Mouse (Mus musculus): ENCODE data around the gene Enah. TPM values are rescaled to one million over a fixed set of nuclear protein-coding genes. Genes with fewer than 3 reads are reported as not detected.

The Enah gene
- polyA plus RNA-seq, 1 experiment from 2014 or later, result 0.36 TPM

GRCm38 (mm10) chr1:181957736-181958135, 62.1 kb downstream of the Enah start:
- ATAC-seq (no peak), DNase-seq (no peak)
- WGBS (ENCODE audit: insufficient replicate concordance), result 78% methylated on average over 2 of the region's 2 CpGs
- no peak overlapping the region for H3K9ac ChIP-seq (replicated peaks)
- H3K27me3 ChIP-seq (ENCODE audit: insufficient read depth, low read length), result no peaks in the 10 kb centered on the region
- no peak for TF ChIP-seq EP300 (IDR thresholded peaks at IDR 0.05; ENCODE audit: low read depth)
- TF ChIP-seq CTCF (IDR thresholded peaks at IDR 0.05; ENCODE audit: low read depth), result no peak
- H3K4me3 ChIP-seq (ENCODE audit: low read depth, low read length), result no peak overlapping the region
- H3K27ac ChIP-seq (ENCODE audit: low read depth), result no peak overlapping the region
- no peaks in the 10 kb centered on the region for H3K9me3 ChIP-seq (ENCODE audit: low read length)
- H3K36me3 ChIP-seq (replicated peaks; ENCODE audit: insufficient read depth, low read length), result no peaks in the 10 kb centered on the region
- H3K4me2 ChIP-seq (ENCODE audit: low read depth, low read length), result no peak overlapping the region
- no peaks in the 10 kb centered on the region for H3K4me1 ChIP-seq (ENCODE audit: insufficient read depth)

DNA sequence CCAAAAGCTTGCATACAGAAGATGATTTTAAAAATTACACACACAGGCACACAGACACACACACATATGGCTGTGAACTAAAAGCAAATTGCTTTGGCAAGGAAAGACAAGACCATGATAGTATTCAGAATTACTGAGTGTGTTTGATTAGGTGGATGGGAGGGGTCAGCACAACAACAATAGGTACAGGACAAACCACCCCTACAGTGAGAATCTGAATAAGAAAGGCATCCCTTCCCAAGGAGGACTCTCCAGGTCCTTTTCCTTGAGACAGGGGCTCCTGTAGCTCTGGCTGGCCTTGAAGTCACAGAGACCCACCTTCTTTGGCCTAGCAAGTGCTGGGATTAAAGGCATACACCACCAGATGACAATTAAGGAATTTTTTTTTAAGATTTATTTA, 66.2 kb downstream of the Enah start:
- H3K4me2 ChIP-seq (ENCODE audit: low read depth, low read length), result no peak overlapping the region
- H3K27ac ChIP-seq (ENCODE audit: low read depth), result no peak overlapping the region
- H3K4me3 ChIP-seq (ENCODE audit: low read depth, low read length), result no peak overlapping the region
- DNase-seq, result no peak
- no peak overlapping the region for H3K9ac ChIP-seq (replicated peaks)
- no peaks in the 10 kb centered on the region for H3K9me3 ChIP-seq (ENCODE audit: low read length)
- ATAC-seq, result no peak
- H3K36me3 ChIP-seq (replicated peaks; ENCODE audit: insufficient read depth, low read length), result no peaks in the 10 kb centered on the region
- no peak for TF ChIP-seq EP300 (IDR thresholded peaks at IDR 0.05; ENCODE audit: low read depth)
- TF ChIP-seq CTCF (IDR thresholded peaks at IDR 0.05; ENCODE audit: low read depth), result no peak
- H3K27me3 ChIP-seq (ENCODE audit: insufficient read depth, low read length), result no peaks in the 10 kb centered on the region
- no peaks in the 10 kb centered on the region for H3K4me1 ChIP-seq (ENCODE audit: insufficient read depth)

GRCm38 (mm10) chr1:181951266-181951665, 68.5 kb downstream of the Enah start:
- Histone ChIP-seq H3K36me3 (replicated peaks; ENCODE audit: insufficient read depth, low read length) (no peaks in the 10 kb centered on the region), H3K4me3 (ENCODE audit: low read depth, low read length) (no peak overlapping the region), H3K9ac (replicated peaks) (no peak overlapping the region), H3K4me1 (ENCODE audit: insufficient read depth) (no peaks in the 10 kb centered on the region), H3K27ac (ENCODE audit: low read depth) (no peak overlapping the region), H3K4me2 (ENCODE audit: low read depth, low read length) (no peak overlapping the region), H3K9me3 (ENCODE audit: low read length) (no peaks in the 10 kb centered on the region), H3K27me3 (ENCODE audit: insufficient read depth, low read length) (no peaks in the 10 kb centered on the region)
- ATAC-seq (no peak), DNase-seq (no peak)
- 56% methylated on average over 5 of the region's 5 CpGs for whole genome bisulfite sequencing (ENCODE audit: insufficient replicate concordance)
- TF ChIP-seq EP300 (IDR thresholded peaks at IDR 0.05; ENCODE audit: low read depth), result no peak
- TF ChIP-seq CTCF (IDR thresholded peaks at IDR 0.05; ENCODE audit: low read depth), result no peak

DNA sequence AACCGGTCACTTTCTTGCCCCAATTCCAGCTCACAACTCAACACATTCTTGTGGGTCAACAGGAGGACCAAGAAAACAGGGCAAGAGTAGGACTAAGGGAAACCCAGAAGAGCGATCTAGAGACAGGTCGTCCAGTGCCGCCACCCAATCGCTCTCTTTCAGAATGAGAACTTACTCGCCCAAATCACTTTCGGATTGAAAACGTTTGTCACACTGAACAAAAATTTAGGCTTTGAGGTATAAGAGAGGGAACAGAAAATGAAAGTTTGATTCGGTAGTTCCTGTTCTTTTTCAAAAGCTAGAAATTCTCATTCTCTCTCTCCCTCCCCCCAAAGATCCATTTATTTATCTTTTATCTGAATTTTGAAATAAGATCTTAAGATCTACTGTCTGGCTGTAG, 69.1 kb downstream of the Enah start:
- Histone ChIP-seq H3K4me1 (ENCODE audit: insufficient read depth) (no peaks in the 10 kb centered on the region), H3K27ac (ENCODE audit: low read depth) (no peak overlapping the region), H3K9me3 (ENCODE audit: low read length) (no peaks in the 10 kb centered on the region), H3K36me3 (replicated peaks; ENCODE audit: insufficient read depth, low read length) (no peaks in the 10 kb centered on the region), H3K4me3 (ENCODE audit: low read depth, low read length) (no peak overlapping the region), H3K9ac (replicated peaks) (no peak overlapping the region), H3K4me2 (ENCODE audit: low read depth, low read length) (no peak overlapping the region), H3K27me3 (ENCODE audit: insufficient read depth, low read length) (no peaks in the 10 kb centered on the region)
- ATAC-seq (no peak), DNase-seq (no peak)
- TF ChIP-seq CTCF (IDR thresholded peaks at IDR 0.05; ENCODE audit: low read depth) (no peak), EP300 (IDR thresholded peaks at IDR 0.05; ENCODE audit: low read depth) (no peak)
- 79% methylated on average over 9 of the region's 9 CpGs for WGBS (ENCODE audit: insufficient replicate concordance)

GRCm38 (mm10) chr1:181948191-181948590, 71.6 kb downstream of the Enah start:
- no peak overlapping the region for H3K9ac ChIP-seq (replicated peaks)

DNA sequence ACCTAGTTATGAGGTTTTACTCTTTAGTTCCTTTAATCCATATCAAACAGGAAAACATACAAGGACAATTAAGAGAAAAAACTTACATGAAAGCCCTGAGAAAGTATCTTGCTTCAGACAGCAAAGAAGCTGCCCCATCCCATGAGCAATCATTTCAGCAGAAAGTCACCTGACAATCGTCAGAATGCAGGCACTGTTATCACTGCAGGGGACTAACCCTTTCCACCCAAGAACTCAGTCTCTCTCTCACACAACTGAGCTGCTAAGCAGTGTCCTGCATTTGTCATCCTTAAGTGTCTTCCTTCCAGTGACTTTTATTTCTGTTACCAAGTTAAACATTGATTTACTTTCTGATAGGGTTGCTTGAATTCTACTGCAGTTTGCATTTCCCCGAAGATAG, 82.7 kb downstream of the Enah start:
- no peak for TF ChIP-seq EP300 (IDR thresholded peaks at IDR 0.05; ENCODE audit: low read depth)
- TF ChIP-seq CTCF (IDR thresholded peaks at IDR 0.05; ENCODE audit: low read depth), result no peak
- H3K9me3 ChIP-seq (ENCODE audit: low read length), result no peaks in the 10 kb centered on the region
- no peak overlapping the region for H3K9ac ChIP-seq (replicated peaks)
- H3K27me3 ChIP-seq (ENCODE audit: insufficient read depth, low read length), result no peaks in the 10 kb centered on the region
- no peak overlapping the region for H3K4me2 ChIP-seq (ENCODE audit: low read depth, low read length)
- no peak overlapping the region for H3K4me3 ChIP-seq (ENCODE audit: low read depth, low read length)
- H3K36me3 ChIP-seq (replicated peaks; ENCODE audit: insufficient read depth, low read length), result no peaks in the 10 kb centered on the region
- no peak overlapping the region for H3K27ac ChIP-seq (ENCODE audit: low read depth)
- ATAC-seq (no peak), DNase-seq (no peak)
- WGBS (ENCODE audit: insufficient replicate concordance), result 30% methylated on average over 2 of the region's 2 CpGs
- no peaks in the 10 kb centered on the region for H3K4me1 ChIP-seq (ENCODE audit: insufficient read depth)

More at GRCm38 (mm10) chr1:181948191-181948590, 71.6 kb downstream of the Enah start:
- ATAC-seq (no peak), DNase-seq (no peak)
- WGBS (ENCODE audit: insufficient replicate concordance), result 79% methylated on average over 3 of the region's 3 CpGs
- H3K4me1 ChIP-seq (ENCODE audit: insufficient read depth), result no peaks in the 10 kb centered on the region
- no peak for TF ChIP-seq EP300 (IDR thresholded peaks at IDR 0.05; ENCODE audit: low read depth)
- no peak for TF ChIP-seq CTCF (IDR thresholded peaks at IDR 0.05; ENCODE audit: low read depth)
- no peak overlapping the region for H3K4me3 ChIP-seq (ENCODE audit: low read depth, low read length)
- H3K27ac ChIP-seq (ENCODE audit: low read depth), result no peak overlapping the region
- no peaks in the 10 kb centered on the region for H3K36me3 ChIP-seq (replicated peaks; ENCODE audit: insufficient read depth, low read length)
- no peaks in the 10 kb centered on the region for H3K27me3 ChIP-seq (ENCODE audit: insufficient read depth, low read length)
- H3K4me2 ChIP-seq (ENCODE audit: low read depth, low read length), result no peak overlapping the region
- H3K9me3 ChIP-seq (ENCODE audit: low read length), result no peaks in the 10 kb centered on the region

DNA sequence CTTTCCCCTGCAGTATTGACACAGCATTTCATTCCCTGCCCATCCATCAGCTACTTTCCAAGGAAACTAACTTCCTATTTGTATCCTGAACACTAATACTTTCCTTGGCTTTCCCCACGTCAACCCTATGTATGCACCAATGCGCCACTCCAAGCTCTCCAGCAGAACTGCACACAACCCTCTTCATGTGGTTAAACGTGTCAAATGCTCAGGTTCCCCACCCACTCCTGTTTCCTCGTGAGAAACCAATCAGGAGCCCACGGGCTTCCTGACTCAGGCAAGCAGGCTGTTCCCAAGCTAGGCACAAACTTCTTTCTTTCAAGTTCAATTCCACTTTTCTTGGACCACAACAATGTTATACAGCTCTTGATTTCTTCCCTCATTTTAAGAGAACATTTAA, 91.4 kb downstream of the Enah start:
- no peak overlapping the region for H3K4me3 ChIP-seq (ENCODE audit: low read depth, low read length)
- H3K27me3 ChIP-seq (ENCODE audit: insufficient read depth, low read length), result no peaks in the 10 kb centered on the region
- H3K27ac ChIP-seq (ENCODE audit: low read depth), result no peak overlapping the region
- DNase-seq, result no peak
- no peak overlapping the region for H3K9ac ChIP-seq (replicated peaks)
- H3K4me1 ChIP-seq (ENCODE audit: insufficient read depth), result no peaks in the 10 kb centered on the region
- no peaks in the 10 kb centered on the region for H3K9me3 ChIP-seq (ENCODE audit: low read length)
- no peak for TF ChIP-seq CTCF (IDR thresholded peaks at IDR 0.05; ENCODE audit: low read depth)
- TF ChIP-seq EP300 (IDR thresholded peaks at IDR 0.05; ENCODE audit: low read depth), result no peak
- H3K36me3 ChIP-seq (replicated peaks; ENCODE audit: insufficient read depth, low read length), result no peaks in the 10 kb centered on the region
- WGBS (ENCODE audit: insufficient replicate concordance), result 45% methylated on average over 5 of the region's 5 CpGs
- no peak for ATAC-seq
- H3K4me2 ChIP-seq (ENCODE audit: low read depth, low read length), result no peak overlapping the region
